Mouse (Mus musculus): ENCODE data around the gene Rpap1. TPM values are rescaled to one million over a fixed set of nuclear protein-coding genes. Genes with fewer than 3 reads are reported as not detected.

The Rpap1 gene
- polyA plus RNA-seq, 1 experiment from 2014 or later: 38.1 TPM

DNA sequence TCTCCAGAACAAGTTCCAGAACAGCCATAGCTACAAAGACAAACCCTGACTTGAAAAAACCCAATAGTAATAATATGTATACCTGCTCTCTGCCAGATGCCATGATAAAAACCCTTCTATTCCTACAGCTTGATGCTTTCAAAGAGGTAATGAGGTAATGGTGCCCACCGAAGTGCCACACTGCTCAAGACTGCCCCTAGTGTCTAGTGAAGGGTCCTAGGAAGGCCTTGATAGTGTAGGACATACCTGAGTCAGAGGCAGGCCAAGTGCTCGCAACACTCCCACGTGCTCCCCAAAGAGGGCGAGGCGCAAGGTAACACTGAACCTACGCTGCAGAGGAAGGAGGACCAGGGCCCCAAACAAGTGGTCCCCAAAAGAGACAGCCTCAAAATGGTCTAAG is 20.1 kb downstream of the Rpap1 start:
- Histone ChIP-seq H3K9ac (ENCODE audit: low read length) (no peak overlapping the region), H3K27me3 (ENCODE audit: control insufficient read depth, insufficient read depth, low read length) (no peaks in the 10 kb centered on the region), H3K4me2 (ENCODE audit: low read depth, low read length, severe bottlenecking) (no peak overlapping the region), H3K27ac (ENCODE audit: low read depth, low read length) (no peak overlapping the region), H3K36me3 (ENCODE audit: control insufficient read depth, insufficient read depth, low read length) (peaks cover 14% of the 10 kb centered on the region; the same call in 1 of the 2 replicates), H3K4me3 (ENCODE audit: low read depth, low read length) (no peak overlapping the region), H3K9me3 (ENCODE audit: control insufficient read depth, low read length) (no peaks in the 10 kb centered on the region), H3K4me1 (replicated peaks; ENCODE audit: control insufficient read depth, insufficient read depth, low read length) (no peaks in the 10 kb centered on the region)
- DNase-seq (ENCODE audit: low spot score): no peak
- 95% methylated on average over 6 of the region's 6 CpGs for WGBS
- ATAC-seq (replicated peaks; ENCODE audit: low FRiP score): no peak

DNA sequence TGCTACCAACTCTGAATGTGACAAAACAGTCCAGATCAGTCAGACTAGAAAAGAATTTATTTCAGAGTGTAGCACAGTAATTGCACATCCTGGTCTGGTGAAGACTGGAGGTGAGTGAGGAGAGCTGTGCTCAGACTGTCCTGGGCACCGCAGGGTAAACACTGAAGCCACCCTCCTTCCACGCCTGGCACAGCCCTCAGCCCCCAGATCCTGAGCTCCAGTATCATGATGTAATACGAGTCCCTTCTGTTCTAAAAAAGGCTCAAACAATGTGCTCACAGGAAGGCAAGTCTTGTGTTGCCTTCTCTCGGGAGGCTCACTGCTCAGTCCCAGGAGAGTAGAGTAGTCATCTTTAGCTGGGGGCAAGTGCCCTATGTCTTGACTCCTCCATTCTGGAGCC is 23.4 kb downstream of the Rpap1 start:
- no peak for ATAC-seq (replicated peaks; ENCODE audit: low FRiP score)
- H3K4me2 ChIP-seq (ENCODE audit: low read depth, low read length, severe bottlenecking): no peak overlapping the region
- DNase-seq (ENCODE audit: low spot score): no peak
- no peak overlapping the region for H3K4me3 ChIP-seq (ENCODE audit: low read depth, low read length)
- H3K9me3 ChIP-seq (ENCODE audit: control insufficient read depth, low read length): no peaks in the 10 kb centered on the region
- H3K27me3 ChIP-seq (ENCODE audit: control insufficient read depth, insufficient read depth, low read length): peaks cover 17% of the 10 kb centered on the region
- WGBS: 62% methylated on average over 4 of the region's 4 CpGs
- no peak overlapping the region for H3K9ac ChIP-seq (ENCODE audit: low read length)
- H3K27ac ChIP-seq (ENCODE audit: low read depth, low read length): no peak overlapping the region
- H3K4me1 ChIP-seq (replicated peaks; ENCODE audit: control insufficient read depth, insufficient read depth, low read length): no peaks in the 10 kb centered on the region; the same call in 1 of the 2 replicates
- H3K36me3 ChIP-seq (ENCODE audit: control insufficient read depth, insufficient read depth, low read length): peaks cover 9% of the 10 kb centered on the region; the same call in 1 of the 2 replicates

DNA sequence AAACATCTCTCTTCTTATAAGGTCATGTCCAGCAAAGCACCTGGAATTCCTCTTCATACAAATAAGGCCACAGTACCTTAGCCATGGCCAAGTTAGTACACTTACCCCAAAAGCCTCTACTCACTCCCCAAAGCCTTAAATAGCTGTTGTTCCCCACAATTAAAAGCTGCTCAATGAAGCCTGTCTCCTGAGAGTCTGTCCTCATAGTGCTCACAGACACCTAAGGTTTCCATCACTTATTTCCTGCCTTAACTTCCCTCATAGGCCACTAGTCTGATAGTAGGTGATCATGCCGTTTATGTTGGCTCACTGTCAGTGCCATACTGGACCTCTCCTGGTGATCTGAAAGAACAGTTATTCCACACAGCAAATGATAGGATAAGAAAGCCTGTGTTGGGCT is 25.1 kb downstream of the Rpap1 start:
- DNase-seq (ENCODE audit: low spot score) (no peak), ATAC-seq (replicated peaks; ENCODE audit: low FRiP score) (no peak)
- no peak overlapping the region for H3K4me2 ChIP-seq (ENCODE audit: low read depth, low read length, severe bottlenecking)
- 80% methylated on average over 1 of the region's 1 CpGs for WGBS
- no peak overlapping the region for H3K27ac ChIP-seq (ENCODE audit: low read depth, low read length)
- no peaks in the 10 kb centered on the region; the same call in 1 of the 2 replicates for H3K9me3 ChIP-seq (ENCODE audit: control insufficient read depth, low read length)
- H3K27me3 ChIP-seq (ENCODE audit: control insufficient read depth, insufficient read depth, low read length): peaks cover 33% of the 10 kb centered on the region
- H3K36me3 ChIP-seq (ENCODE audit: control insufficient read depth, insufficient read depth, low read length): peaks cover 4% of the 10 kb centered on the region; the same call in 1 of the 2 replicates
- H3K4me3 ChIP-seq (ENCODE audit: low read depth, low read length): no peak overlapping the region
- no peak overlapping the region for H3K9ac ChIP-seq (ENCODE audit: low read length)
- peaks cover 8% of the 10 kb centered on the region for H3K4me1 ChIP-seq (replicated peaks; ENCODE audit: control insufficient read depth, insufficient read depth, low read length)

DNA sequence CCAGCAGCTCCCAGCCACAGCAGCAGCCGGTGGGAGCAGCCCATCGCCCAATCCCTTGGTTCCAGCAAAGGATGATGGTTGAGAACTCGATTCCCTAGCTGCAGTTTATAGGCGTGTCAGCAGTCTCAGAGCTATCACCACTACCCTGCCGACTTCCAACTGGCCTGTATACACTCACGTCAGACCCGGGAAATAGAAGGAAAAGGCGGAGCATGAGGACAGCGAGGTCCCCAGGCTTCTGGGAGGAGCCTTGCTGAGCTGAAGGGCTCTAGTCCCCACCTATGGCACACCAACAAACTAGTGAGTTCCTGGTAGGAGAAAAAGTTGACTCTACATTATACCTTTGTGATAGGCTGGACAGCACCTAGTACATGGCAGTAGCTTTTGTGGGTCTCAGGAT is 27.1 kb downstream of the Rpap1 start, which contains the start of gene Ltk:
Ltk (minus strand) TSS at position 181 of the 400 bp plus-strand sequence.
- no peaks in the 10 kb centered on the region; the same call in 1 of the 2 replicates for H3K9me3 ChIP-seq (ENCODE audit: control insufficient read depth, low read length)
- H3K27ac ChIP-seq (ENCODE audit: low read depth, low read length): no peak within 1 kb of the TSS
- 14% methylated on average over 9 of the region's 9 CpGs for WGBS
- ATAC-seq (replicated peaks; ENCODE audit: low FRiP score): no peak
- H3K9ac ChIP-seq (ENCODE audit: low read length): no peak within 1 kb of the TSS
- DNase-seq (ENCODE audit: low spot score): no peak
- H3K4me1 ChIP-seq (replicated peaks; ENCODE audit: control insufficient read depth, insufficient read depth, low read length): peaks cover 8% of the 10 kb centered on the region
- H3K4me3 ChIP-seq (ENCODE audit: low read depth, low read length): no peak within 1 kb of the TSS
- H3K36me3 ChIP-seq (ENCODE audit: control insufficient read depth, insufficient read depth, low read length): no peaks in the 10 kb centered on the region
- no peak within 1 kb of the TSS for H3K4me2 ChIP-seq (ENCODE audit: low read depth, low read length, severe bottlenecking)
- peaks cover 35% of the 10 kb centered on the region for H3K27me3 ChIP-seq (ENCODE audit: control insufficient read depth, insufficient read depth, low read length)

DNA sequence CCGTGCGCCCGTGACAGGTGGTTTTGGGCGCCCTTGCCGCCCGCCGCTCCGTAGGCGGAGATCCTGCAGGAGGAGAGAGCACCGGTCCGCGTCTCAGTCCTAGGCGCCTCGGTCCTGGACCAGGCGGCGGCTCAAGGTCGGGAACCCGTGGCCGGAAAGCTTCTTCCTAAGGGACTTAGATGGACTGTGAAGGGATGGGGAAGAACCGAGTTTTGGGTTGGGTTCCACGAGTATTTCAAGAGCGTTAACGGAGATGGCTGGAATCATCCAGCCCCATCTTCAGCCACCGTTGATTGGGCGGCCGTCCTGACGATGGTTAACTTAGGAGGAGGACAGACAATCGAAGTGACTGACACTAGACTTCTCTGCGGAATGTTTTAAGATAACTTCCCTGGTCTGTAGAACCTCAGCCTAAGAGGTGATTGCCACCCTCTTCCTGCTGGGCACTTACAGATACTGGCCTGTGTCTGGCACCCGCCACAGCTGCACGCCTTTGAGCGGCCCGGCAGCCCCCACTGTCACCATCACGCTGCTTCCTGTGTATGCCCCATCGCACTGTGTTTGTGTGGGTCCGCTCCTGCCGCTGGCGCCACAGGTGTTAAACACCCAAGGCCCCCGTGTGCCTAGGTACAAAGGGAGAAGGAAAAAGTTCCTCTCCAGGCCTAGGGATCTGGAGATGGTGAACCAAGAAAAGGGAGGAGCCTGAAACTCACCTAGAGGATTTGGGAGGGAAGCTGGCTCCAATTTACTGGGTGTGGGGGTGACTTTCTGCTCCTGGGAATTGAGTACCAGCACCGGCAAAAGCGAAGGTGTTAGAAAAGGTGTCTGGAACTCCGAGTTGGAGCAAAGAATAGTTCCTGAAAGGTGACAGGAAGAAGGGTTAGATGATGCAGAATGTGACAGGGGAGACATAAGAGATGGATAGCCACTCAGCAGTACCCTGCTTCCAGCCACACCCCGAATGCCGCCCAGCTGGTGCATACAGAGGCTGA is 28.2 kb downstream of the Rpap1 start:
- peak overlapping the region; percentile 63 for H3K9ac ChIP-seq (ENCODE audit: low read length)
- peak; percentile 57 for DNase-seq (ENCODE audit: low spot score)
- peak overlapping the region; percentile 61 for H3K4me3 ChIP-seq (ENCODE audit: low read depth, low read length)
- peaks cover 8% of the 10 kb centered on the region for H3K4me1 ChIP-seq (replicated peaks; ENCODE audit: control insufficient read depth, insufficient read depth, low read length)
- no peak overlapping the region for H3K27ac ChIP-seq (ENCODE audit: low read depth, low read length)
- H3K4me2 ChIP-seq (ENCODE audit: low read depth, low read length, severe bottlenecking): peak overlapping the region; percentile 100
- H3K36me3 ChIP-seq (ENCODE audit: control insufficient read depth, insufficient read depth, low read length): no peaks in the 10 kb centered on the region
- no peaks in the 10 kb centered on the region; the same call in 1 of the 2 replicates for H3K9me3 ChIP-seq (ENCODE audit: control insufficient read depth, low read length)
- peaks cover 35% of the 10 kb centered on the region for H3K27me3 ChIP-seq (ENCODE audit: control insufficient read depth, insufficient read depth, low read length)
- no peak for ATAC-seq (replicated peaks; ENCODE audit: low FRiP score)
- 6% methylated on average over 44 of the region's 44 CpGs for WGBS

DNA sequence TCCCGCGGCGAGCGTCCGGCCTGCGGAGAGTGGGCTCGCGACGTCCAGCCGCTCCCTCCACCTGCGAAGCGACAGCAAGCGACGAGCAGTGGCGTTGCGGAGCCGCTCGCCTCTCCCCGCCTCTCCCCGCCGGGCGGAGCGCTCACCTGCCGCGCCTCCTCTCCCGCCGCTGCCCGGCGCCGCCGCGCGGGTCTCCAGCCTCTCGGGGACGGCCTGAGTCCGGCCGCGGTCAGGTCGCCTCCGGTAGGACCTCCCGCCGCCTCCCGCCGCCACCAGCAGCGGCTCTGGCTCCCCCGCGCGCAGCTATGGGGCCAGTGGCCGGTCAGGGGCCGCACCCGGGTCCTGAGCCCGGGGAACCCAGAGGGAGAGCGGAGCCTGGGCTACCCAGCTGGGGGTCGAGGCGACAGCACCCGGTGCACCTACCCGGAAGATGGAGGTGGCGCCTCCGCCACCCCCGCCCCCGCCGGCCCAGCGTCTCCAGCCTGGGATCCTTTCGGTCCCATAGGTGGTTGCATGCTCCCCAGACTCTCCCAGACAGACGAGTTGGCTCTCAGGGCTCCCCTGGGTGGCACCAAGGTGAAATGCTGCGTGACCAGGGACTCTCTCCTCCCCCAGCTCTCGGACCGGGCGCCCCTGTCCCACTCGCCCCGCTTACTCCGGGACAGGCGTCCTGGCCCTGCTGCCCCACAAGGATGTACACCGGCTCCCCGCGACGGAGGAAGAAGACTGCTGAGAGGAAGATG is 29.1 kb downstream of the Rpap1 start:
- DNase-seq (ENCODE audit: low spot score) (peak; percentile 73), ATAC-seq (replicated peaks; ENCODE audit: low FRiP score) (peak; percentile 49)
- Histone ChIP-seq H3K9me3 (ENCODE audit: control insufficient read depth, low read length) (no peaks in the 10 kb centered on the region; the same call in 1 of the 2 replicates), H3K4me3 (ENCODE audit: low read depth, low read length) (peak overlapping the region; percentile 61), H3K27me3 (ENCODE audit: control insufficient read depth, insufficient read depth, low read length) (peaks cover 35% of the 10 kb centered on the region), H3K36me3 (ENCODE audit: control insufficient read depth, insufficient read depth, low read length) (no peaks in the 10 kb centered on the region), H3K4me2 (ENCODE audit: low read depth, low read length, severe bottlenecking) (peak overlapping the region; percentile 100), H3K27ac (ENCODE audit: low read depth, low read length) (no peak overlapping the region), H3K9ac (ENCODE audit: low read length) (peak overlapping the region; percentile 63), H3K4me1 (replicated peaks; ENCODE audit: control insufficient read depth, insufficient read depth, low read length) (peaks cover 8% of the 10 kb centered on the region)
- under 1% methylated on average over 48 of the region's 77 CpGs for WGBS

DNA sequence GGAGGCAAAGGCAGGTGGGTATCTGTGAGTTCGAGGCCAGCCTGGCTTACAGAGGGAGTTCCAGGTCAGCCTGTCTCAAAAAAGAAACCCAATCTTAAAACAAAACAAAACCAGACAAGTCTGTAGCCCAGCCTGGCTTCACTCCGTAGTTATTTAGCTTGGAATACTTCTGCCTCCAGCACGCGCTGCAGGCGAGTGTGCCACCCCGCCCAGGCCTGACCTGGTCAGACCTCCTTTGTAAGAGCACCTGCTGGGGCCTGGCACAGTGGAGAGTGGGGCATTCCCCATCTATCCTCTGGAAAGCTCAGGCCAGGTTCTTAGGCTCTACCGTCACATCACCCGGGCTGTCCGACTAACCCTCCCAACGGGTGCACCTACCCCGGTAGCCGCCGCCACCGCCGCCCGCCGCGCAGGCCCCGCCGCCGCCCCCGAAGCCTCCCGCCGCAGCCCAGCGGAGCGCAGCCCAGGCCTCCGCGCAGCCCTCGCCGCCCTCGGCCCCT is 29.7 kb downstream of the Rpap1 start:
- Histone ChIP-seq H3K27ac (ENCODE audit: low read depth, low read length) (no peak overlapping the region), H3K27me3 (ENCODE audit: control insufficient read depth, insufficient read depth, low read length) (peaks cover 35% of the 10 kb centered on the region), H3K4me3 (ENCODE audit: low read depth, low read length) (peak overlapping the region; percentile 61), H3K36me3 (ENCODE audit: control insufficient read depth, insufficient read depth, low read length) (no peaks in the 10 kb centered on the region), H3K9me3 (ENCODE audit: control insufficient read depth, low read length) (no peaks in the 10 kb centered on the region; the same call in 1 of the 2 replicates), H3K4me1 (replicated peaks; ENCODE audit: control insufficient read depth, insufficient read depth, low read length) (peaks cover 8% of the 10 kb centered on the region), H3K9ac (ENCODE audit: low read length) (peak overlapping the region; percentile 63), H3K4me2 (ENCODE audit: low read depth, low read length, severe bottlenecking) (peak overlapping the region; percentile 100)
- ATAC-seq (replicated peaks; ENCODE audit: low FRiP score): 0 out of 2 replicates have a peak, but pooled peaks have one; percentile 21
- 4% methylated on average over 31 of the region's 31 CpGs for WGBS
- DNase-seq (ENCODE audit: low spot score): no peak

DNA sequence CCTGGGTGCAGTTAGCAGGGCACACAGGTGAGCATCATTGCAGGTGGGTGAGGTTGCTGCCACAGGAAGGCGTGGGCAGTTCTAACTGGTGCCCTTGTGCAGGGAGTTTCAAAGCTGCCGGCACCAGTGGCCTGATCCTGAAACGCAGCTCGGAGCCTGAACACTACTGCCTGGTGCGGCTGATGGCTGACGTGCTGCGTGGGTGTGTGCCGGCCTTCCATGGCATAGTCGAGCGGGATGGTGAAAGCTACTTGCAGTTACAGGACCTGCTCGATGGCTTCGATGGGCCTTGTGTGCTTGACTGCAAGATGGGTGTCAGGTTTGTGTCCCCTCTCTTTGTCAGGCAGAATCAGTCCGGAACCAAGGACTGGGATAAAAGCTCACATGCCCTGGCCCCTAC is 38.1 kb downstream of the Rpap1 start:
- H3K9me3 ChIP-seq (ENCODE audit: control insufficient read depth, low read length): no peaks in the 10 kb centered on the region
- H3K9ac ChIP-seq (ENCODE audit: low read length): no peak overlapping the region
- ATAC-seq (replicated peaks; ENCODE audit: low FRiP score) (no peak), DNase-seq (ENCODE audit: low spot score) (no peak)
- H3K36me3 ChIP-seq (ENCODE audit: control insufficient read depth, insufficient read depth, low read length): no peaks in the 10 kb centered on the region
- H3K27me3 ChIP-seq (ENCODE audit: control insufficient read depth, insufficient read depth, low read length): peaks cover 7% of the 10 kb centered on the region
- H3K4me1 ChIP-seq (replicated peaks; ENCODE audit: control insufficient read depth, insufficient read depth, low read length): peaks cover 4% of the 10 kb centered on the region; the same call in 1 of the 2 replicates
- WGBS: 77% methylated on average over 13 of the region's 13 CpGs
- H3K4me2 ChIP-seq (ENCODE audit: low read depth, low read length, severe bottlenecking): no peak overlapping the region
- no peak overlapping the region for H3K27ac ChIP-seq (ENCODE audit: low read depth, low read length)
- no peak overlapping the region for H3K4me3 ChIP-seq (ENCODE audit: low read depth, low read length)
